Comparison of ENCODE assay signal across 25 mouse cellular contexts in genomic region chr7:68189211-68189610, GRCm38 (mm10).
DNase-seq lines count a peak whose midpoint lies in the region; ATAC-seq and TF ChIP-seq lines count a peak whose summit lies in the region.
"Had no signal": no experiment of that assay in that cellular context is flagged by ENCODE, and none has a peak within 500 bp of the region (broad histone marks: within the 10 kb centered on the region; RNA-seq: fewer than 3 reads in every experiment).

No protein-coding gene starts in this region.

- H3K4me2 ChIP-seq in liver, embryonic 11.5 days, result peak overlapping the region; percentile 70
- H3K4me2 ChIP-seq in liver, postnatal 0 days (ENCODE audit: low read depth, low read length), result 0 out of 2 replicates have a peak overlapping the region, but pooled peaks have one; percentile 9
- no peak overlapping the region for H3K4me2 ChIP-seq in midbrain, postnatal 0 days (ENCODE audit: low read depth, low read length, poor library complexity, severe bottlenecking)
- H3K4me2 ChIP-seq: embryonic facial prominence, embryonic 15.5 days; forebrain, embryonic 15.5 days; hindbrain, embryonic 14.5 days; lung, embryonic 15.5 days; midbrain, embryonic 13.5 days had no signal

- H3K9me3 ChIP-seq in liver, embryonic 11.5 days (ENCODE audit: control insufficient read depth, low read length), result no peaks in the 10 kb centered on the region
- H3K9me3 ChIP-seq in liver, postnatal 0 days (ENCODE audit: low read length), result no peaks in the 10 kb centered on the region
- H3K9me3 ChIP-seq in midbrain, postnatal 0 days (ENCODE audit: low read length), result no peaks in the 10 kb centered on the region
- H3K9me3 ChIP-seq: embryonic facial prominence, embryonic 15.5 days; forebrain, embryonic 15.5 days; lung, embryonic 15.5 days; midbrain, embryonic 13.5 days had no signal

- peak overlapping the region; percentile 83 for H3K27ac ChIP-seq in liver, embryonic 11.5 days (ENCODE audit: low read depth, low read length)
- H3K27ac ChIP-seq in liver, postnatal 0 days (ENCODE audit: low read depth), result no peak overlapping the region
- H3K27ac ChIP-seq in midbrain, postnatal 0 days (ENCODE audit: low read depth, low read length), result no peak overlapping the region
- H3K27ac ChIP-seq: embryonic facial prominence, embryonic 15.5 days; forebrain, embryonic 15.5 days; heart, adult 2 months; hindbrain, embryonic 14.5 days; kidney, postnatal 0 days; left cerebral cortex, adult 2 months; lung, embryonic 15.5 days; macrophage; midbrain, embryonic 13.5 days; stomach, postnatal 0 days had no signal

- WGBS in liver, embryonic 11.5 days, result 16% methylated on average over 6 of the region's 6 CpGs
- WGBS in liver, postnatal 0 days (ENCODE audit: insufficient replicate concordance), result 11% methylated on average over 6 of the region's 6 CpGs
- WGBS in midbrain, postnatal 0 days, result 90% methylated on average over 6 of the region's 6 CpGs

- H3K27me3 ChIP-seq in liver, embryonic 11.5 days (replicated peaks; ENCODE audit: control insufficient read depth, insufficient read depth, low read length), result no peaks in the 10 kb centered on the region
- no peaks in the 10 kb centered on the region for H3K27me3 ChIP-seq in liver, postnatal 0 days (ENCODE audit: insufficient read depth, low read length)
- H3K27me3 ChIP-seq in midbrain, postnatal 0 days (ENCODE audit: insufficient read depth, low read length), result no peaks in the 10 kb centered on the region
- H3K27me3 ChIP-seq: embryonic facial prominence, embryonic 15.5 days; forebrain, embryonic 15.5 days; lung, embryonic 15.5 days; midbrain, embryonic 13.5 days had no signal

- peak overlapping the region; percentile 56 for H3K9ac ChIP-seq in liver, embryonic 11.5 days (ENCODE audit: low read depth, low read length)
- H3K9ac ChIP-seq in liver, postnatal 0 days (replicated peaks), result no peak overlapping the region
- H3K9ac ChIP-seq in midbrain, postnatal 0 days (replicated peaks; ENCODE audit: low read length, poor library complexity, severe bottlenecking), result no peak overlapping the region
- H3K9ac ChIP-seq: embryonic facial prominence, embryonic 15.5 days; forebrain, embryonic 15.5 days; hindbrain, embryonic 14.5 days; lung, embryonic 15.5 days; midbrain, embryonic 13.5 days had no signal

- peak; percentile 1 for ATAC-seq in CD4-positive, CD25-positive, alpha-beta regulatory T cell, adult 4 months
- ATAC-seq in liver, embryonic 11.5 days (replicated peaks; ENCODE audit: low FRiP score), result peak; percentile 93
- ATAC-seq in liver, postnatal 0 days, result peak; percentile 80
- no peak for ATAC-seq in midbrain, postnatal 0 days (ENCODE audit: low FRiP score)
- ATAC-seq: forebrain, embryonic 15.5 days; midbrain, embryonic 13.5 days had no signal

- peak overlapping the region; percentile 35 for H3K4me3 ChIP-seq in liver, embryonic 11.5 days (ENCODE audit: low read depth, low read length)
- H3K4me3 ChIP-seq in liver, postnatal 0 days (ENCODE audit: low read depth, low read length), result no peak overlapping the region
- H3K4me3 ChIP-seq in midbrain, postnatal 0 days (ENCODE audit: low read depth, low read length), result no peak overlapping the region
- H3K4me3 ChIP-seq: embryonic facial prominence, embryonic 15.5 days; forebrain, embryonic 15.5 days; heart, adult 2 months; left cerebral cortex, adult 2 months; lung, embryonic 15.5 days; midbrain, embryonic 13.5 days had no signal

- peak; percentile 84 for TF ChIP-seq EP300 in liver, postnatal 0 days (IDR thresholded peaks at IDR 0.05; ENCODE audit: low read depth)

- no peak for TF ChIP-seq CTCF in liver, postnatal 0 days (IDR thresholded peaks at IDR 0.05; ENCODE audit: low read depth)
- TF ChIP-seq CTCF in midbrain, postnatal 0 days (IDR thresholded peaks at IDR 0.05), result no peak

- peaks cover 23% of the 10 kb centered on the region for H3K36me3 ChIP-seq in liver, embryonic 11.5 days (ENCODE audit: control insufficient read depth, insufficient read depth, low read length)
- peaks cover 23% of the 10 kb centered on the region for H3K36me3 ChIP-seq in liver, postnatal 0 days (replicated peaks; ENCODE audit: insufficient read depth, low read length)
- peaks cover 56% of the 10 kb centered on the region for H3K36me3 ChIP-seq in midbrain, postnatal 0 days (ENCODE audit: insufficient read depth, low read length)

- peak; percentile 51 for DNase-seq in c-Kit-positive CD71-positive TER-119-positive erythroid progenitor cells, embryonic 14.5 days (ENCODE audit: low spot score)
- DNase-seq in liver, embryonic 11.5 days (ENCODE audit: low spot score), result peak; percentile 54
- no peak for DNase-seq in liver, postnatal 0 days
- no peak for DNase-seq in thymus, postnatal 36 days
- no peak for DNase-seq in embryo, embryonic 10 days (ENCODE audit: low spot score)
- DNase-seq in midbrain, postnatal 0 days (ENCODE audit: low spot score), result no peak
- DNase-seq in lung, postnatal 25 days (ENCODE audit: low spot score), result no peak
- DNase-seq: adrenal gland, postnatal 25 days; cerebellum, adult 11-12 months; cerebellum, postnatal 36 days; gastrocnemius, postnatal 25 days; heart, adult 2 months; heart, postnatal 36 days; kidney, adult 2 months; right cerebral cortex, postnatal 14 days had no signal

- H3K4me1 ChIP-seq in liver, embryonic 11.5 days (replicated peaks; ENCODE audit: control insufficient read depth, insufficient read depth, low read length), result peaks cover 40% of the 10 kb centered on the region
- peaks cover 4% of the 10 kb centered on the region; the same call in 1 of the 2 replicates for H3K4me1 ChIP-seq in liver, postnatal 0 days (ENCODE audit: insufficient read depth)
- no peaks in the 10 kb centered on the region for H3K4me1 ChIP-seq in midbrain, postnatal 0 days (ENCODE audit: insufficient read depth, low read length)
- H3K4me1 ChIP-seq: embryonic facial prominence, embryonic 15.5 days; forebrain, embryonic 15.5 days; lung, embryonic 15.5 days; midbrain, embryonic 13.5 days had no signal

Comparison
In these comparisons a context has a peak if more than half of its experiments do, and no peak if none do; other contexts are left out.
1. DNase-seq: peak in c-Kit-positive CD71-positive TER-119-positive erythroid progenitor cells, embryonic 14.5 days (single experiment) and liver, embryonic 11.5 days (single experiment); none in liver, postnatal 0 days (single experiment), thymus, postnatal 36 days (0 of 2), embryo, embryonic 10 days (single experiment), midbrain, postnatal 0 days (single experiment) and lung, postnatal 25 days (single experiment).